Mouse (Mus musculus): ENCODE data around the gene Tmem245.

GRCm38 (mm10) chr4:56840297-56840696, 106.9 kb downstream of the Tmem245 start:
- TF ChIP-seq POLR2AphosphoS2 (IDR thresholded peaks at IDR 0.05; ENCODE audit: low read length): no peak
- TF ChIP-seq CTCF (IDR thresholded peaks at IDR 0.05 in 2 of 3, conservative IDR thresholded peaks at IDR 0.05 in 1 of 3; ENCODE audit: control insufficient read depth in 1 of 3, insufficient read depth in 1 of 3, low read depth in 2 of 3, low read length in 3 of 3, poor library complexity in 1 of 3, severe bottlenecking in 1 of 3): no peak
- no peak for TF ChIP-seq TAL1 (IDR thresholded peaks at IDR 0.05; ENCODE audit: low read length)
- TF ChIP-seq MAX (IDR thresholded peaks at IDR 0.05; ENCODE audit: low read length): no peak
